ENCODE assay signal across 9 mouse cellular contexts in genomic region chr11:96969280-96969722, GRCm38 (mm10). TPM values are rescaled to one million over a fixed set of nuclear protein-coding genes. Genes with fewer than 3 reads are reported as not detected.
DNase-seq lines count a peak whose midpoint lies in the region; ATAC-seq and TF ChIP-seq lines count a peak whose summit lies in the region.
"Had no signal": no experiment of that assay in that cellular context is flagged by ENCODE, and none has a peak within 500 bp of the region (broad histone marks: within the 10 kb centered on the region; RNA-seq: fewer than 3 reads in every experiment).

No protein-coding gene starts in this region.

- peaks cover 30% of the 10 kb centered on the region for H3K4me1 ChIP-seq in hindbrain, embryonic 12.5 days
- 0 out of 2 replicates have a peak, but pooled peaks cover 2% of the 10 kb centered on the region for H3K4me1 ChIP-seq in hindbrain, embryonic 11.5 days (replicated peaks; ENCODE audit: control insufficient read depth, insufficient read depth, low read length)
- H3K4me1 ChIP-seq in bone marrow, adult 2 months (ENCODE audit: control insufficient read depth, insufficient read depth, low read length): peaks cover 18% of the 10 kb centered on the region
- H3K4me1 ChIP-seq in heart, embryonic 12.5 days (replicated peaks): peaks cover 69% of the 10 kb centered on the region
- H3K4me1 ChIP-seq in liver, embryonic 15.5 days (replicated peaks): peaks cover 82% of the 10 kb centered on the region

- H3K27ac ChIP-seq in hindbrain, embryonic 12.5 days: 0 out of 2 replicates have a peak overlapping the region, but pooled peaks have one; percentile 12
- H3K27ac ChIP-seq in hindbrain, embryonic 11.5 days (ENCODE audit: low read depth, low read length): no peak overlapping the region
- peak overlapping the region; percentile 26 for H3K27ac ChIP-seq in bone marrow, adult 2 months (ENCODE audit: control insufficient read depth, insufficient read depth, low read depth, low read length, poor library complexity)
- H3K27ac ChIP-seq in heart, embryonic 12.5 days (ENCODE audit: poor library complexity, severe bottlenecking): peak overlapping the region; percentile 99
- peak overlapping the region; percentile 86 for H3K27ac ChIP-seq in liver, embryonic 15.5 days (replicated peaks)

- TF ChIP-seq CTCF in bone marrow, adult 2 months (IDR thresholded peaks at IDR 0.05; ENCODE audit: control insufficient read depth, insufficient read depth, low read length): no peak

- no peak for TF ChIP-seq POLR2A in bone marrow, adult 2 months (IDR thresholded peaks at IDR 0.05; ENCODE audit: borderline replicate concordance, control insufficient read depth, low read depth, low read length)

- no peaks in the 10 kb centered on the region; the same call in 1 of the 2 replicates for H3K36me3 ChIP-seq in hindbrain, embryonic 12.5 days
- H3K36me3 ChIP-seq in hindbrain, embryonic 11.5 days (ENCODE audit: control insufficient read depth, insufficient read depth, low read length): no peaks in the 10 kb centered on the region
- no peaks in the 10 kb centered on the region for H3K36me3 ChIP-seq in heart, embryonic 12.5 days
- peaks cover 17% of the 10 kb centered on the region for H3K36me3 ChIP-seq in liver, embryonic 15.5 days (replicated peaks)

- no peak overlapping the region for H3K4me2 ChIP-seq in hindbrain, embryonic 12.5 days (replicated peaks)
- no peak overlapping the region for H3K4me2 ChIP-seq in hindbrain, embryonic 11.5 days (replicated peaks; ENCODE audit: low read depth, low read length)
- H3K4me2 ChIP-seq in heart, embryonic 12.5 days: peak overlapping the region; percentile 56
- peak overlapping the region; percentile 67 for H3K4me2 ChIP-seq in liver, embryonic 15.5 days

- no peaks in the 10 kb centered on the region for H3K27me3 ChIP-seq in hindbrain, embryonic 12.5 days
- no peaks in the 10 kb centered on the region for H3K27me3 ChIP-seq in hindbrain, embryonic 11.5 days (ENCODE audit: control insufficient read depth, insufficient read depth, low read length)
- H3K27me3 ChIP-seq in heart, embryonic 12.5 days (replicated peaks): no peaks in the 10 kb centered on the region
- H3K27me3 ChIP-seq in liver, embryonic 15.5 days: no peaks in the 10 kb centered on the region

- no peaks in the 10 kb centered on the region for H3K9me3 ChIP-seq in hindbrain, embryonic 12.5 days (replicated peaks)
- no peaks in the 10 kb centered on the region for H3K9me3 ChIP-seq in hindbrain, embryonic 11.5 days (ENCODE audit: control insufficient read depth, low read length)
- no peaks in the 10 kb centered on the region for H3K9me3 ChIP-seq in heart, embryonic 12.5 days (replicated peaks)
- H3K9me3 ChIP-seq in liver, embryonic 15.5 days (replicated peaks): no peaks in the 10 kb centered on the region

- H3K9ac ChIP-seq in hindbrain, embryonic 12.5 days: 0 out of 2 replicates have a peak overlapping the region, but pooled peaks have one; percentile 32
- no peak overlapping the region for H3K9ac ChIP-seq in hindbrain, embryonic 11.5 days (ENCODE audit: low read depth, low read length)
- H3K9ac ChIP-seq in heart, embryonic 12.5 days: peak overlapping the region; percentile 59; the same call in 1 of the 2 replicates
- peak overlapping the region; percentile 47 for H3K9ac ChIP-seq in liver, embryonic 15.5 days

- no peak overlapping the region for H3K4me3 ChIP-seq in hindbrain, embryonic 12.5 days
- H3K4me3 ChIP-seq in hindbrain, embryonic 11.5 days (ENCODE audit: low read depth, low read length): no peak overlapping the region
- no peak overlapping the region for H3K4me3 ChIP-seq in bone marrow, adult 2 months (replicated peaks; ENCODE audit: control insufficient read depth, low read depth, low read length)
- H3K4me3 ChIP-seq in heart, embryonic 12.5 days: no peak overlapping the region
- peak overlapping the region; percentile 22 for H3K4me3 ChIP-seq in liver, embryonic 15.5 days (replicated peaks)

- 76% methylated on average over 5 of the region's 5 CpGs for WGBS in hindbrain, embryonic 12.5 days
- 75% methylated on average over 5 of the region's 5 CpGs for WGBS in hindbrain, embryonic 11.5 days
- WGBS in bone marrow, adult 2 months: 65% methylated on average over 5 of the region's 5 CpGs
- WGBS in heart, embryonic 12.5 days: 18% methylated on average over 5 of the region's 5 CpGs
- 38% methylated on average over 5 of the region's 5 CpGs for WGBS in liver, embryonic 15.5 days (ENCODE audit: insufficient replicate concordance)

- no peak for ATAC-seq in hindbrain, embryonic 12.5 days (ENCODE audit: low FRiP score)
- no peak for ATAC-seq in hindbrain, embryonic 11.5 days (ENCODE audit: low FRiP score)
- peak; percentile 39 for ATAC-seq in heart, embryonic 12.5 days (ENCODE audit: insufficient number of reproducible peaks, low FRiP score)
- ATAC-seq in liver, embryonic 15.5 days (ENCODE audit: insufficient read depth): peak; percentile 40

- DNase-seq in hindbrain, embryonic 11.5 days (ENCODE audit: low spot score): no peak
- no peak for DNase-seq in urinary bladder, postnatal 36 days (ENCODE audit: low spot score in 2 of 2)
- no peak for DNase-seq in left cerebral cortex, adult 9 months (ENCODE audit: low spot score in 2 of 2)
- DNase-seq in layer of hippocampus, adult 11-12 months (ENCODE audit: low spot score): no peak
- DNase-seq: thymus, adult 2 months had no signal

RNA-seq across cellular contexts. Expression of gene Sp2, which starts 13.5 kb away (rescaled TPM):
- 19.0 and 20.8 TPM in 2 replicates for polyA plus RNA-seq in hindbrain, embryonic 12.5 days (2016; fragmentation: Nextera tagmentation; extraction: Ambion mirVana)
- polyA plus RNA-seq in hindbrain, embryonic 11.5 days (2014; fragmentation: Nextera tagmentation; extraction: Ambion mirVana): 17.8 and 22.1 TPM in 2 replicates
- polyA plus RNA-seq in bone marrow, adult 2 months (2011; ENCODE audit: insufficient read depth, insufficient read length, low replicate concordance, missing spikeins): 14.6 and 16.9 TPM in 2 replicates
- polyA plus RNA-seq in heart, embryonic 12.5 days (2016; fragmentation: Nextera tagmentation; extraction: Ambion mirVana): 18.0 and 19.9 TPM in 2 replicates
- 17.6 and 18.0 TPM in 2 replicates for polyA plus RNA-seq in liver, embryonic 15.5 days (2015; fragmentation: Nextera tagmentation; extraction: Ambion mirVana)

RNA-seq across cellular contexts. Expression of gene Pnpo, which starts 25.5 kb away (rescaled TPM):
- 21.5 and 22.5 TPM in 2 replicates for polyA plus RNA-seq in hindbrain, embryonic 12.5 days (2016; fragmentation: Nextera tagmentation; extraction: Ambion mirVana)
- polyA plus RNA-seq in hindbrain, embryonic 11.5 days (2014; fragmentation: Nextera tagmentation; extraction: Ambion mirVana): 26.0 and 29.5 TPM in 2 replicates
- polyA plus RNA-seq in bone marrow, adult 2 months (2011; ENCODE audit: insufficient read depth, insufficient read length, low replicate concordance, missing spikeins): 65.6 and 132 TPM in 2 replicates
- 37.7 and 40.5 TPM in 2 replicates for polyA plus RNA-seq in heart, embryonic 12.5 days (2016; fragmentation: Nextera tagmentation; extraction: Ambion mirVana)
- polyA plus RNA-seq in liver, embryonic 15.5 days (2015; fragmentation: Nextera tagmentation; extraction: Ambion mirVana): 719 and 785 TPM in 2 replicates

RNA-seq across cellular contexts. Expression of gene Prr15l, which starts 41.4 kb away (rescaled TPM):
- polyA plus RNA-seq in hindbrain, embryonic 12.5 days (2016; fragmentation: Nextera tagmentation; extraction: Ambion mirVana): 0.53 and 1.5 TPM in 2 replicates
- polyA plus RNA-seq in hindbrain, embryonic 11.5 days (2014; fragmentation: Nextera tagmentation; extraction: Ambion mirVana): 0.82 and 1.1 TPM in 2 replicates
- polyA plus RNA-seq in bone marrow, adult 2 months (2011; ENCODE audit: insufficient read depth, insufficient read length, low replicate concordance, missing spikeins): not detected in 2 replicates
- polyA plus RNA-seq in heart, embryonic 12.5 days (2016; fragmentation: Nextera tagmentation; extraction: Ambion mirVana): 0.46 and 0.51 TPM in 2 replicates
- polyA plus RNA-seq in liver, embryonic 15.5 days (2015; fragmentation: Nextera tagmentation; extraction: Ambion mirVana): 5.9 and 6.1 TPM in 2 replicates

RNA-seq across cellular contexts. Expression of gene Sp6, which starts 43.9 kb away (rescaled TPM):
- 0.26 and 0.46 TPM in 2 replicates for polyA plus RNA-seq in hindbrain, embryonic 12.5 days (2016; fragmentation: Nextera tagmentation; extraction: Ambion mirVana)
- polyA plus RNA-seq in hindbrain, embryonic 11.5 days (2014; fragmentation: Nextera tagmentation; extraction: Ambion mirVana): 0.07 TPM in 1 of 2 replicates, not detected in the other
- 1.00 TPM in 1 of 2 replicates, not detected in the other for polyA plus RNA-seq in bone marrow, adult 2 months (2011; ENCODE audit: insufficient read depth, insufficient read length, low replicate concordance, missing spikeins)
- 0.22 and 0.45 TPM in 2 replicates for polyA plus RNA-seq in heart, embryonic 12.5 days (2016; fragmentation: Nextera tagmentation; extraction: Ambion mirVana)
- polyA plus RNA-seq in liver, embryonic 15.5 days (2015; fragmentation: Nextera tagmentation; extraction: Ambion mirVana): 0.03 and 0.05 TPM in 2 replicates

RNA-seq across cellular contexts. Expression of gene Cdk5rap3, which starts 53.0 kb away (rescaled TPM):
- polyA plus RNA-seq in hindbrain, embryonic 12.5 days (2016; fragmentation: Nextera tagmentation; extraction: Ambion mirVana): 98.8 and 98.9 TPM in 2 replicates
- polyA plus RNA-seq in hindbrain, embryonic 11.5 days (2014; fragmentation: Nextera tagmentation; extraction: Ambion mirVana): 95.5 and 98.2 TPM in 2 replicates
- 16.4 and 39.4 TPM in 2 replicates for polyA plus RNA-seq in bone marrow, adult 2 months (2011; ENCODE audit: insufficient read depth, insufficient read length, low replicate concordance, missing spikeins)
- polyA plus RNA-seq in heart, embryonic 12.5 days (2016; fragmentation: Nextera tagmentation; extraction: Ambion mirVana): 52.3 and 58.0 TPM in 2 replicates
- polyA plus RNA-seq in liver, embryonic 15.5 days (2015; fragmentation: Nextera tagmentation; extraction: Ambion mirVana): 33.7 and 40.6 TPM in 2 replicates

Comparison
In these comparisons a context has a peak if more than half of its experiments do, and no peak if none do; other contexts are left out.
1. ATAC-seq: peak in heart, embryonic 12.5 days (single experiment) and liver, embryonic 15.5 days (single experiment); none in hindbrain, embryonic 12.5 days (single experiment) and hindbrain, embryonic 11.5 days (single experiment).
2. H3K4me2 ChIP-seq: peak in heart, embryonic 12.5 days (single experiment) and liver, embryonic 15.5 days (single experiment); none in hindbrain, embryonic 12.5 days (single experiment) and hindbrain, embryonic 11.5 days (single experiment).